Mouse (Mus musculus): ENCODE results near the gene Hlcs. TPM values are rescaled to one million over a fixed set of nuclear protein-coding genes. Genes with fewer than 3 reads are reported as not detected.

The Hlcs gene
- total RNA-seq, 2 experiments from 2014 or later: 4.3 to 8.2 TPM

DNA sequence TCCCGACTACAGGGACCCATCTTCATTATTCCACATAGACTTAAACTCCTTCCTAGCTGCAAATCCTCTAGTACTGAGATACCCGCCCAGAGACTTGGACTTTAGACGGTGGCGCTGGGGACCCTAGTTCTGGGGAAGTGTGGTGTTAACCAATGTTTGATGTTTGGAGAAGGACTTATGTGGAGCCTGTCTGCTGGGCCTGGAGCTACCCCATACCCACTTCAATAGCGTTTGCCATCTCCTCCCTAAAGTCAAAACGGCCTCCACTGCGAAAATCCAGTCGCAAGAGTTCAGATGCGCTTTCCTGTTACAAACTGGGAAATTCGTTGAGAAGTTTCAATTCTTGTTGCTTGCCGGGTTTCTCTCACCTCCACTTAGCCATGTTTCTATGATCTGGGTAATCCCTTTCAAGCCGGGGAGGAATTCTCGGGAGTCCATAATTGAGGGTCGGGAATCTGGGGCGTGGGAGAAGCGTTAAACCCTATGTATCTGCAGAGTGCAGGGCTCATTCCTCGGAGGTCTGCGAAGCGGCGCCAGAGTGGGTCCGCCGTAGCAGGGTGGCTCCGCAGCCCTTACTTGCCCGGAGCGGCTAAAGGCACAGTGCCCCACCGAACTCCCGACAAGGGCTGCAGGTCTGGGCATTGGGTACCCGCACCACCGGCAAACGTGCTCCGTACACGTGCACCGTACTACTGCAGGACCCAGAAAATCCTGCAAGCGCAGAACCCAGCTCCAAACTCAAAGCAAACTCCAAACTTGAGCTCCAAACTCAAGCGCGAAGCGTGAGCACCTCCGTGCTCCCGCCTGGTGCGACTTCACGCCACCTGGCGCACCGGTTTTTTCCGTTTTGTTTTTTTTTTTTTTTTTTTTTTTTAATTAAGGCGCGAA lies 230.2 kb downstream of the Hlcs start:
- ATAC-seq (replicated peaks; ENCODE audit: poor library complexity): no peak

DNA sequence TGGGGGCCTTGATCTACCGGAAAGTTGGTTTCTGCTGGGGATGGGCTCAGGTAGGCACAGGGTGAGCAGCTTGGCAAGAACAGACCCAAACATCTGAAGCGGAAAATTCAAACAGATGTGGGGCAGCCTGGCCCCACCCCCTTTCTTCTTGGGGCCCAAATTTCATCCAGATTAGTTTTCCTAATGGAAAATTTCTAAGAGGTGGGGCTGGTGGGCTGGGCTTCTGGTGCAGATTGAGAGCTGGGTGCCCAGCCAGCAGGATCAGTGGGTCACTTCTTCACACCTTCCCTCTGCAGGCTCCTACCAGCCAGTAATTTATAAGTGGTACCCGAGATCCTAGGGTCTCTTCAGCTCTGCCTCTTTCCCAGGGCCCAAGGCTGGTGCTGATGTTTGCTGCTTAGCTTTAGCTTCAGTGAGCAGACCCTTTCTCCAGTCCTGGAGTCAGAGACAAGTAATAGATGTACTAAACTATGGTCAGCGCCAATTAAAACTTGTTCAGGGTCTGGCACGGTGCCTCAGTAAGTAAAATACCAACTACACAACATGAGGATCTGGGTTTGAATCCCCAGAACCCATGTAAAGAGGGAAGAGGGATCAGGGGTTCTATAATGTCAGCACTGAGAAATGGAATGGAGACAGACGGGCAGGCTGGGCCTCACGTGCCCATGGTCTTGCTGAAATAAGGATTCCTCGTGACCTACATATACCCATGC lies 231.2 kb downstream of the Hlcs start:
- no peak for ATAC-seq (replicated peaks; ENCODE audit: poor library complexity)

DNA sequence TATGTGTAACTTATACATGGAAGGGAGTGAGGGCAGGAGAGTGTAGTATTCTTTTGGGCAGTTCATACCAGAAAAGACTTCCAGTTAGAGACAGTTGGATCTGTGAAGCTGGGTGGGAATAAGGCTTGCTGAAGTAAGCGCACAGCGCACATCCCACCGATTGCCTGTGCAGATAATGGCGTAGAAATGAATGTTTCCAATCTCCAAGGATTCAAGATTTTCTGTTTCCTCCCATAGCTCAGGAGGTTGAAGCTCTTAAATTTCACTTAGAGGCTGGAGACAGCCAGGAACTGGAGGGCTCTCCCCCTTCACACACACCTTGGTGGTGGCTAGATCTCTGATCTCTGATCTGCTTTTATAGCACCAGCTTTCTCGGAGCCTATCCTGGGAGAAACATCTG lies 231.8 kb downstream of the Hlcs start:
- ATAC-seq (replicated peaks; ENCODE audit: poor library complexity): no peak

DNA sequence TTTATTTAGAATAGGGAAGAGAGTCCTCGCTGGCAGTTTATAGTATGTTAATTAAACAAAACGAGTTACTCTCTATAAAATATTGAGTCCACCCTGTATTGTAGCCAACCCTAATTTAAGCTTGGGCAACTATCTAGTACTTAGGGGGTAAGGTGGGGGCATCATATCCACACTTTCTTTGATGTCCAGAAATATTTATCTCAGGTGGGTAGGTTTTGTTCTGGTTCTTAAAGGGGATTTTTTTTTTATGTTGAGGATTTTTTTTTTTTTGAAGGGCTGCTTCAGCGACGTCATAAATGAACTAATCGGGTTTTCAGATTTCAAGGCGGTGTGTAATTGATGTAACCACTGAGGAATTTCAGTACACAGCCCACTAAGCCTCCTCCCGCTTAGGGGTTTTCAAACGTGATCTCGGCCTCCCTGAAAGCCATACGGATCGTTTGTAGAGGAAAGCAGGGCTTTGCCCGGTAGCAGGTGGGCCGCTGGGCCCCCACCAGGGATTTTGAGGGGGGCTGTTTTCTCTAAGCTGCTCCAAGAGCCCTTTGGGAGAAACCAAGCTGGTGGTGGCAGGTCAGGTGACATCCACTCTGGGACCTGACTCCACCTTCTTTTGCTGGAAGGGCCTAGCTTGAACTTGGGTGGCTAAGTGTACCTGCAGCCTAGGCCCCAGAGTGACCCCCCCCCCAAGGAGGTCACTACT lies 233.4 kb downstream of the Hlcs start:
- no peak for ATAC-seq (replicated peaks; ENCODE audit: poor library complexity)

DNA sequence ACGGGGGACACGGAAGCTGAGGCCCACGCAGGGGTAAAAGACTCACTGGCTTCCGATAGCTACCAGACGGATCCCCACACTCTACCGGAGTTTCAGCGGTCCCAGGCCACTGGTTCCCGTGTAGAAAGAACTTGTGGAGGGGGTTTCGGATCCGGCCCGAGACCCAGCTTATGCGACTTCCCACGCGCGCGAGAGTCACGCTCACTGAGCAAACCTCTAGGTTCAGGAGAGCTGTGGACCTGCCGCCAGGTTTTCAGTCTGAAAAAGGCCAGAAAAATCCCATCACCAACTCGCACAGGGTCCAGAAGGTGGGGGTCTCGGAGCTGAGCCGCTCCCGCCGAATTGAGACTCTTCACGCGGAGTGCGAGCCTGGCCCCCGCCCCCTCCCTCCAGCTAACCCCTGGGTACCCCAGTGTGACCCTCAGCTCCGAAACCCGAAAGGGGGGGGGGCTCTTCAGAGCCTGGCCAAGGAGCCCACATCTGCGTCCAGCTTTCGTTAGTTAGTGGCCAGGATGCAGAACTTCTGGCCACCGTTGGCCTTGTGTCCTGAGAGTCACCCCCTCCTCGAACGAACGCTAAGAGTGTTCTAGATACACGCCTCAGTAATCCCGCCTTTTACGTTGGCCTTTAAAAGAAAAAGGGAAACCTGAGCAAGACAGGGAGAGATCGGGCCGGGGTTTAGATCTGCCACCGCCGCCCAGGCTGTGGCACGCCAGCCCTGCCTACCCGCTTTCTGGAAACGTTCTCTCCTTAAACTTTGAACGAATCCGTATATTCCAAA lies 234.1 kb downstream of the Hlcs start:
- no peak for ATAC-seq (replicated peaks; ENCODE audit: poor library complexity)

Other genes with a start within 250 kb of the Hlcs start
- 0.35 and 0.56 TPM in 2 replicates for gene Sim2, start 228.6 kb downstream of the Hlcs start, total RNA-seq (2015)
- gene Sim2, start 228.6 kb downstream of the Hlcs start, total RNA-seq (2017): 0.20 TPM in 1 of 2 replicates, not detected in the other
- 0.67 TPM in 1 of 2 replicates, not detected in the other for gene Ripply3, start 14.8 kb upstream of the Hlcs start, total RNA-seq (2015)
- gene Ripply3, start 14.8 kb upstream of the Hlcs start, total RNA-seq (2017): not detected in 2 replicates
- 42.6 and 55.9 TPM in 2 replicates for gene Ttc3, start 57.0 kb upstream of the Hlcs start, total RNA-seq (2015)
- 113 and 168 TPM in 2 replicates for gene Ttc3, start 57.0 kb upstream of the Hlcs start, total RNA-seq (2017)
- 32.7 and 51.4 TPM in 2 replicates for gene Pigp, start 58.3 kb upstream of the Hlcs start, total RNA-seq (2015)
- 9.1 and 18.1 TPM in 2 replicates for gene Pigp, start 58.3 kb upstream of the Hlcs start, total RNA-seq (2017)
- 21.8 and 26.4 TPM in 2 replicates for gene Vps26c, start 213.3 kb upstream of the Hlcs start, total RNA-seq (2015)
- gene Vps26c, start 213.3 kb upstream of the Hlcs start, total RNA-seq (2017): 29.5 and 32.9 TPM in 2 replicates

Data from megakaryocyte progenitor cell, adult 5-6 weeks (primary cell).